Mouse (Mus musculus) kidney, embryonic 14.5 days (tissue): ENCODE measurements at regions not wholly inside any gene's neighbourhood (a gene's known extent, or its start where the extent isn't known, plus 50 kb on each side); places are given as distances from the start of the nearest gene placed in this dataset.
"Not testable (repeated sequence)": the region's sequence is repeated elsewhere in the genome, so short reads cannot be mapped to it uniquely, and the experiment has no call there.

Experiments
- ATAC-seq: fragments of 200-750 bp; cut with Nextera tagmentation; 2 replicates; pipeline ENCODE4 v1.8.0; 2017; ENCODE audit warnings: moderate number of reproducible peaks, mild to moderate bottlenecking, moderate TSS enrichment, moderate library complexity; ENCODE audit not compliant: low FRiP score, low TSS enrichment
- H3K27ac ChIP-seq: fragments of 300-500 bp; sonication (generic); 2 replicates; pipeline ENCODE4 v1.5.1; 2014; ENCODE audit warnings: low read depth, mild to moderate bottlenecking, low read length, moderate library complexity, mixed read lengths
- H3K27me3 ChIP-seq: fragments of 300-500 bp; sonication (generic); 2 replicates; pipeline ENCODE4 v1.6.1; 2014; ENCODE audit warnings: mild to moderate bottlenecking, low read length; ENCODE audit not compliant: control insufficient read depth, insufficient read depth
- H3K36me3 ChIP-seq: fragments of 300-500 bp; sonication (generic); 2 replicates; pipeline ENCODE4 v1.6.1; 2014; ENCODE audit warnings: low read length, mixed read lengths; ENCODE audit not compliant: control insufficient read depth, insufficient read depth
- H3K4me1 ChIP-seq: fragments of 300-500 bp; sonication (generic); 2 replicates; pipeline ENCODE4 v1.6.1; 2014; ENCODE audit warnings: low read length, mixed read lengths; ENCODE audit not compliant: control insufficient read depth, insufficient read depth
- H3K4me2 ChIP-seq: fragments of 300-500 bp; sonication (generic); replicated peaks from 2 replicates; pipeline ENCODE4 v1.6.1; 2014; ENCODE audit warnings: low read depth, mild to moderate bottlenecking, low read length
- H3K4me3 ChIP-seq: fragments of 300-500 bp; sonication (generic); 2 replicates; pipeline ENCODE4 v1.5.1; 2014; ENCODE audit warnings: mild to moderate bottlenecking, low read length
- H3K9ac ChIP-seq: fragments of 300-500 bp; sonication (generic); 2 replicates; pipeline ENCODE4 v1.6.1; 2014; ENCODE audit warnings: low read depth, mild to moderate bottlenecking, low read length, moderate library complexity
- H3K9me3 ChIP-seq: fragments of 300-500 bp; sonication (generic); 2 replicates; pipeline ENCODE4 v1.6.1; 2016; ENCODE audit warnings: low read length; ENCODE audit not compliant: control insufficient read depth
- WGBS: fragments of 180-500 bp; shearing (Covaris S2); extraction: QIAGEN DNeasy Blood & Tissue Kit; methylation state at CpG from one replicate; pipeline ENCODE4 v1.1.7; 2014; 5-methylcytosine and 5-hydroxymethylcytosine counted together

GRCm38 (mm10) chr12:8438638-8439037 lies 61.2 kb downstream of the Rhob start:
- Histone ChIP-seq H3K9me3 (no peaks in the 10 kb centered on the region), H3K36me3 (no peaks in the 10 kb centered on the region), H3K27me3 (no peaks in the 10 kb centered on the region), H3K4me3 (no peak overlapping the region), H3K9ac (no peak overlapping the region), H3K4me1 (peaks cover 11% of the 10 kb centered on the region; the same call in 1 of the 2 replicates), H3K4me2 (no peak overlapping the region), H3K27ac (no peak overlapping the region)
- 84% methylated on average over 4 of the region's 4 CpGs for WGBS
- no peak for ATAC-seq

- Histone ChIP-seq H3K9me3 (no peaks in the 10 kb centered on the region), H3K36me3 (no peaks in the 10 kb centered on the region), H3K27ac (no peak overlapping the region), H3K9ac (no peak overlapping the region), H3K27me3 (no peaks in the 10 kb centered on the region), H3K4me1 (peaks cover 16% of the 10 kb centered on the region; the same call in 1 of the 2 replicates), H3K4me2 (no peak overlapping the region), H3K4me3 (no peak overlapping the region)
- ATAC-seq: no peak
- 60% methylated on average over 6 of the region's 6 CpGs for WGBS
Observed at GRCm38 (mm10) chr12:8436976-8437580, 62.7 kb downstream of the Rhob start.

- Histone ChIP-seq H3K4me2 (no peak overlapping the region), H3K27me3 (no peaks in the 10 kb centered on the region), H3K9ac (no peak overlapping the region), H3K36me3 (no peaks in the 10 kb centered on the region), H3K4me3 (no peak overlapping the region), H3K4me1 (peaks cover 21% of the 10 kb centered on the region; the same call in 1 of the 2 replicates), H3K9me3 (no peaks in the 10 kb centered on the region), H3K27ac (no peak overlapping the region)
- no peak for ATAC-seq
- 58% methylated on average over 5 of the region's 5 CpGs for WGBS
Observed at GRCm38 (mm10) chr12:8436553-8436952, 63.3 kb downstream of the Rhob start.

- H3K27ac ChIP-seq, ATAC-seq, H3K4me2 ChIP-seq, H3K9me3 ChIP-seq, H3K9ac ChIP-seq, H3K36me3 ChIP-seq, H3K27me3 ChIP-seq, H3K4me3 ChIP-seq: not testable (repeated sequence)
- whole genome bisulfite sequencing: 86% methylated on average over 3 of the region's 3 CpGs
- peaks cover 21% of the 10 kb centered on the region; the same call in 1 of the 2 replicates for H3K4me1 ChIP-seq
Observed at GRCm38 (mm10) chr12:8435651-8436348, 64.0 kb downstream of the Rhob start.

GRCm38 (mm10) chr12:8428228-8428990 lies 71.4 kb downstream of the Rhob start:
- WGBS: 59% methylated on average over 5 of the region's 5 CpGs
- no peaks in the 10 kb centered on the region for H3K27me3 ChIP-seq
- H3K4me3 ChIP-seq: no peak overlapping the region
- no peak overlapping the region for H3K27ac ChIP-seq
- H3K9me3 ChIP-seq: no peaks in the 10 kb centered on the region
- peaks cover 16% of the 10 kb centered on the region; the same call in 1 of the 2 replicates for H3K4me1 ChIP-seq
- no peak overlapping the region for H3K4me2 ChIP-seq
- no peak overlapping the region for H3K9ac ChIP-seq
- ATAC-seq: no peak
- H3K36me3 ChIP-seq: no peaks in the 10 kb centered on the region

- Histone ChIP-seq H3K4me1 (0 out of 2 replicates have a peak, but pooled peaks cover 10% of the 10 kb centered on the region), H3K9ac (no peak overlapping the region), H3K4me3 (no peak overlapping the region), H3K4me2 (no peak overlapping the region), H3K27ac (no peak overlapping the region), H3K27me3 (no peaks in the 10 kb centered on the region), H3K9me3 (no peaks in the 10 kb centered on the region), H3K36me3 (no peaks in the 10 kb centered on the region)
- no peak for ATAC-seq
- 87% methylated on average over 6 of the region's 6 CpGs for WGBS
Observed at GRCm38 (mm10) chr12:8424515-8424914, 75.3 kb downstream of the Rhob start.

- WGBS: 46% methylated on average over 5 of the region's 5 CpGs
- no peaks in the 10 kb centered on the region for H3K27me3 ChIP-seq
- no peak for ATAC-seq
- H3K4me1 ChIP-seq: 0 out of 2 replicates have a peak, but pooled peaks cover 4% of the 10 kb centered on the region
- H3K4me2 ChIP-seq: no peak overlapping the region
- H3K9me3 ChIP-seq: no peaks in the 10 kb centered on the region
- H3K9ac ChIP-seq: no peak overlapping the region
- H3K36me3 ChIP-seq: no peaks in the 10 kb centered on the region
- no peak overlapping the region for H3K27ac ChIP-seq
- H3K4me3 ChIP-seq: no peak overlapping the region
Observed at GRCm38 (mm10) chr12:8422676-8423075, 77.1 kb downstream of the Rhob start.

GRCm38 (mm10) chr12:8421271-8421567 lies 78.6 kb downstream of the Rhob start:
- no peak overlapping the region for H3K4me2 ChIP-seq
- H3K9ac ChIP-seq: no peak overlapping the region
- H3K4me3 ChIP-seq: no peak overlapping the region
- 86% methylated on average over 3 of the region's 3 CpGs for WGBS
- no peak overlapping the region for H3K27ac ChIP-seq
- no peaks in the 10 kb centered on the region for H3K9me3 ChIP-seq
- H3K27me3 ChIP-seq: no peaks in the 10 kb centered on the region
- no peaks in the 10 kb centered on the region for H3K36me3 ChIP-seq
- ATAC-seq: no peak
- H3K4me1 ChIP-seq: 0 out of 2 replicates have a peak, but pooled peaks cover 7% of the 10 kb centered on the region
